Mouse (Mus musculus): ENCODE measurements around the gene Atp13a2.

Gene Atp13a2

DNA sequence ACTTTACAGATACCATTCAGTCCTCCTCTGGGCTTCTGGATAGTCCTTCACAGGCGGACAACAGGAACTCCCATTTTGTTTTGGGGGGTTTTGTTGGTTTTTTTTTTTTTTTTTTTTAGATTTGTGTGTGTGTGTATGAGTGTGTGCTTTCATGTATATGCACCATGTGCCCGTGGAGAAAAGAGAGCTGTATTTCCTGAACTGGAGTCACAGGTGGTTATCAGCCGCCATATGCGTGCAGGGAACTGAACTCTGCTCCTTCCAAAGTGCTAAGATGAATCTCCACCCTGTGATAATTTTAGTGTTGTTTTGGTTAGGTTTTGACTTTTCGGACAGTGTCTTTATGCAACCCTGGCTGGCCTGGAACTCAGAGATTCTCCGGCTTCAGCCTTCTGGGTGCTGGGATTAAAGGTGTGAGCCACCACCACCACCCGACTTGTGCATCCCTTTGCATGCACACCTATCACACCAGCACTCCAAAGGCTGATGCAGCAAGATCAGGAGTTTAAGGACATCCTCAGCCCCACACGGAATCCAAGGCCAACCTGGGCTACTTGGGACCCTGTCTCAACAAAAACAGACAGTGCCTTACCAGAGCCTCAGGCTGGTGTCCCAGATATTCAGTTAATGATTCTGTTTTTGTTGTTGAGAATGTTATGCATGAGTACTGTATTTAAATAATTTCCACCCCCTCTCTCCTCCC is 24.3 kb upstream of the Atp13a2 start:
- DNase-seq (ENCODE audit: low spot score) = no peak

DNA sequence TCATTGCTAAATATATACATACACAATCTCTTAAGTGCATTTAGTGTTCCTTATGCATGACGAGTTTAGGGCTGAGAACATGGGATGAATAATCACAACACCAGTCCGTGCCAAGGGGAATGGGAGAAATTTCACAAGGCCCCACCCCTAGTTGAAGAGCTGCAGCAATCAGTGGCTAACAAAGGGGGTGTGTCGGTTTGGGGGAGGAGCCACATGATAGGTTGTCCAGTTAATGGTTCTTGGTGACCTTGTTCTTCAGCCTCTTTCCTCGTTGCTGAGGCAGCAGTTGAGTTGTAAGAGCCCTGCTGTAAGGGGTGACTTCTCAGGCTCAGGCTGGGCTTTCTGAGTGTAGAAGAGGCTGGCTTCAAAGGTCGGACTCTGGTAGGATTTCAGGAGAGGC is 23.7 kb upstream of the Atp13a2 start:
- peak; percentile 80 for DNase-seq (ENCODE audit: low spot score)

DNA sequence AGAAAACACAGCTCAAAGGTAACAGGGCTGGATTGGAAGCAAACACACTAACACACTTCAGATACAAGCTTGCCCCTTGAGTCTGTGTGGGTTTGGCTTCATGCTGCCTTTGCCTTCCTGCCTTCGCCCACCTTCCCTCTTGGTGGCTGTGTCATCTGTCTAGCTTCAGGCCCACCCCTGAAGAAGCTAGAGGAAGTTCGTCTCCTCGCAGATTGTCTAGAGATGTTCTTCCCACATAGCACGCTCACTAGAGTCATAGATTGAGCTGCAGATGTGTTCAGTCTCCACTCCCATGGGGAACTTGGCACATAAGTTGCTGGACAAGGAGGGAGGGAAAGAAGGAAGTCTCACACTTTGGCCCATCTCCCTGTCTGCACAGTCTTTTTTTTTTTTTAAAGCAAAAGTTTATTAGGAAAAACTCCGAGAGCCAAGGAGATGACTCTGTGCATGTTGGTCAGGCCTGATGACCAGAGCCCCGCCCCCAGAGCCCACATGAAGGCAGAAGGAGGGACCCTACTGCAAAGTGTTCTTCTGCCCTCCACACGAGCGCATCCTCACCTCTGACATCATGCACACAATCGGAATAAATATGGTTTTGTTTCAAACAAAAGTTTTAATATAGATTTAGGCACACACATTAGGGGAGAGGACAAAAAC is 22.6 kb upstream of the Atp13a2 start:
- no peak for DNase-seq (ENCODE audit: low spot score)

DNA sequence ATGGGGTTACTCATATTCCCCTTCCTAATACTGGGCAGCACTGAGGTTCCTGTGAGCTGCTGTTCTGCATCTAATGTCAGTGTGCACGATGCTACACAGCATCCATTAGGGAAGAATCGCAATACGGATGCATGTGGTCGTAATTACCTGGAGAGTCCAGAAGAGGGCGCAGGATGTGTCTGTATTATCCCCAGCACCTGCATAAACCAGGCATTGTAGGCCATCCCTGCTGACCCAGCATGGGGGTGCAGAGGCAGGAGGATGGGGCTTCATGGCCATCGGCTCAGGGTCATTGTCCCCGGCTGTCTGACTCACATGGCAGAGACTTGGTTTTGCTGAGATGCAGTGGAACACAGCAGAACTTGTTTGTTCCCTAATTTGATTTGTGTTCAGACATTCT is 22.1 kb upstream of the Atp13a2 start:
- peak; percentile 70 for DNase-seq (ENCODE audit: low spot score)

DNA sequence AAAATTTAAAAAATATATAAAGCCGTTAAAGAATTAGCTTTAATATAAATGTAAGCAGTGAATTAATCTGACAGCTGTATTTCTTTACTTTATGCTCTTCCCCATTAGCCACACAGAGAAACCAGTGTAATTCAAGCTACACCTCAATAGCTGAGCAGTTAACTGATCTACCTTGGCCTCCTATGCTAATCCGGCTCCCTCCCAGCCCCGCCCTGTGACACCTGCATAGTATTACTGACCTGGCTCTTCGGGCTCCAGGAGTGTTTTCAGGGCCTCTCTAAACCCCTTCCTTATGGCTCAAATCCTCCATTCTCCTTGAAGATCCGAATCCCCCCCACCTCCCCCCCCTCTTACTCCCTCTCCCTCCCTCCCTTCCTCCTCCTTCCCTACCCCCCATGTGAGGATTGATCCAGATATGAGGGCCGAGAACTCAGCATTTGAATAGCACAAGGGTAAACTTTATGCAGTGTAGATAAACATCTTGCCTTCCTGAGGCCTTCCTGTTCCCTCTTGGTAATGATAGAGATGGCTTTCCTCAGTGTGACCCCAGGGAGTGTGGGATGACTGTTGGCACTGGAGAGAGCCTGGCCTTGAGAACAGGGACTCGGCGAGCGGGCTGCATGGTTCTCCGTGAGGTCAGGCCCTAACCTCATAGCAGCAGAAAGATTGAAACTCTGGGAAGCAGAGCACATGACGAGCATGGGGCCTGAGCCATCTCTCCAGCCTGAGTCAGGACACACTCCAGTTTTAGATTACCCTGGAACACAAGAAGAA is 19.1 kb upstream of the Atp13a2 start:
- no peak for DNase-seq (ENCODE audit: low spot score)

DNA sequence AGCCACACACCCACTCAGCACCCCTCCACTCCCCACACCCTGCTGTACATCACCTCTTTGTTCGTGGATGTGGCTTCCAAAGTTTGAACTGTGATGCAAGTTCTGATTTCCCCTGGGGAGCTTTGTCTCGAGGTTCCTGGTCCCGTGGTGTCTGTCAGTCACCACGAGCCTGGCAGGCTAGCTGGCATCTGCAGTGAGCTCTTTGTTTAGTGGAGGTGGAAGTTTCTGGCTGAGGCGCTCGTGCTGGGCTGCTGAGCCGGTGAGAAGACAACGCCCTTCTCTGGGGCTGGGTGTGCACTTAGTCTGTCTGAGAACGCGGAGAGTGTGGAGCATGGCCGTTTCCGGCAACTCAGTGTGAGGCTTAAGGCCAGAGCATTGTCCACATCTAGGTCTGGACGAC is 15.0 kb upstream of the Atp13a2 start:
- no peak for DNase-seq (ENCODE audit: low spot score)

DNA sequence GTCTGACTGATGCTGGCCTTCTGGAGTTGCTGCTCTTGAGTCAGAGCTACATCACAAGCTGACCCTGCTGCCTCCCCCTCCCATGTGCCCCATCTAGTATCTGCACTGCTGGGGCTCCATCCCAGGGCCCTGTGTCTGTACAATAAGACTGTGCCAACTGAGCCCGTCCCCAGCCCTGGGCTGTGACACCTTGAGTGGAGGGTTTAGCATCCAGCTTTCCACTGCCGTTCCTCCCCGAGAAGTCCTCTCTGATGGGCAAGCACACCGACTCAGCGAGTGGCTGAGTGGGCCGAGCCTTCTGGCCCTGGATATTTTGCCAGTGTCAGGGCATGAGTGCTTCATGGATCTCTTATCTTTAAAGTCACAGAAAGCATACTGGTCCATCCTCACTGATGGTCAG is 12.3 kb upstream of the Atp13a2 start:
- DNase-seq (ENCODE audit: low spot score) = no peak

DNA sequence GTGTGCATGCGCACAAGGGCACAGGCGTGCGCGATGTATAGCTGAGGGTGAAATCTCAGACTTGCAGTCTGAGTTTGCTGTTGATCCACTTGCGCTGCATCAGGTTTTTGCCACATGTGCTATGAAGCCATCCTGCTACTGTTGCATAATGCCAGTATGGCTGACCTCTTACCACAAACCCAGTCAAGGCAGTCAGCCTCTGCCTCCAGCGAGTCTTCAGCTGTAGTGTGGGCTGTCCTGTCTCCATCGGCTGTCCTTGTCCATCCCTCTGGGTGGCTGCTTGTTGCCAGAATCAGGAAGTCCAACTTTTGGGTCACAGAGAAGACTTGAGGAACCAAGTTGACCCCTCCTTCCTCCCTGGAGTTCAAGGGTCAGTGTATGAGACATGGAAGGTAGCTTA is 11.3 kb upstream of the Atp13a2 start:
- no peak for DNase-seq (ENCODE audit: low spot score)

DNA sequence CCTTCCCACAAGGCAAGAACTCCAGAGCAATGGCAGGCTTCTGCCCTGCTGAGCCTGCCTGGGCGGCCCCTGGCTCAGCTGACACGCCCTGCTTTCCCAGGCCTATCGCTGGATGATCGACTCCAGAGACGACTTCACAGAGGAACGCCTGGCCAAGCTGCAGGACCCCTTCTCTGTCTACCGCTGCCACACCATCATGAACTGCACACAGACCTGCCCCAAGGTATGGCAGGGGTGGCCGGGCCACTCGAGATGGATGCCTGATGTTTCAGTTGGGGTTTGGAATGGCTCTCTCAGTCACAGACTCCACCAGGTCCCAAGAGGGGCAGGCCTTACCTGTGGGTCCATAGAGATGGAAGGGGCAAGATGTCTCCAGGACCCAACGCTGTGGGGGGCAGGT is 9.4 kb upstream of the Atp13a2 start:
- DNase-seq (ENCODE audit: low spot score) = no peak

DNA sequence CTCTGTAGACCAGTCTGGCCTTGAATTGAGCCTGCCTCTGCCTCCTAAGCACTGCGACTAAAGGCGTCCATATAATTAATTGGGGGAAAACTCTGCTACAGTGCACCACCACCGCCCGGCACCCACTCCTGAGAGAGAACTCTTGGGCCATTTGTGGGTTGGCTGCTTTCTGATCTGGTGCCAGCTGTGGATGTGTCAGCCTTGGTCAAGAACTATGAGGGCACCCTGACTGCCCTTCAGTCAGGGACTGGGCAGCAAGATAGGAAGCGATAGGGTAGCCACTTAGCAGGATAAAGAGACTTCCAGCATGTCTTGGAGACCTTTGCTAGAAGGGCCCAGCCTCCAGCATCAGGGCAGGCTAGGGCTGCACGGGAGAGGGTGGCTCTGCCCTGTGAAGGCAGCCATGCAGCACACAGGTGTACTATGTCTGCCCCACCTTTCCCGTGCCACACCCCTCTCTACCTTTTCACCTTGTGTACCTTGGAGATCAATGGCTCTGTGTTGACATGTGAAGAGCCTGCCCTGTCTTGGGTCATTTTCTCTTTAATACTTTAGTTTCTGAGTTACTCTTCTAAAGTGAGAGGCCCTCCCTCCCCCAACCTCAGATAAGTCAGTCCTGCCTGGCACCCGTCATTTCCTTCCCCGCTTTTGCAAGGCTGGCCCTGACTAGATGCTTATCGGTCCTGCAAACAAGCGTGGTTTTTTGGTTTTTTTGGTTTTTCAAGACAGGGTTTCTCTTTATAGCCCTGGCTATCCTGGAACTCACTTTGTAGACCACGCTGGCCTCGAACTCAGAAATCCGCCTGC is 8.6 kb upstream of the Atp13a2 start:
- DNase-seq (ENCODE audit: low spot score) = peak; percentile 76

DNA sequence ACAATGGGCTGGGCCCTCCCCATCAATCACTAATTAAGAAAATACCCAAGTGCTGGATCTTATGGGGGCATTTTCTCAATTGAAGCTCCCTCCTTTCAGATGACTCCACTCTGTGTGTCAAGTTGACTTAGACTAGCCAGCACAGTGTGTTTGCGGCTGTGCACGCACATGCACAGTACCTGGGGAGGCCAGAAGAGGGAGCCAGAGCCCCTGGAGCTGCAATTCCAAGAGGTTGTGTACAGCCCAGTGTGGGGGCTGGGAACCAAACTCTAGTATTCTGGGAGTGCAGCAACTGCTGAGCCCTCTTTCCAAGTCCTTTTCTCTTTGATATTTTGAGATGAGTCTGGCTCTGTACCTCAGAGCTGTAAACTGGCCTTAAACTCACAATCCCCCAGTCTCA is 5.1 kb upstream of the Atp13a2 start:
- no peak for DNase-seq (ENCODE audit: low spot score)

DNA sequence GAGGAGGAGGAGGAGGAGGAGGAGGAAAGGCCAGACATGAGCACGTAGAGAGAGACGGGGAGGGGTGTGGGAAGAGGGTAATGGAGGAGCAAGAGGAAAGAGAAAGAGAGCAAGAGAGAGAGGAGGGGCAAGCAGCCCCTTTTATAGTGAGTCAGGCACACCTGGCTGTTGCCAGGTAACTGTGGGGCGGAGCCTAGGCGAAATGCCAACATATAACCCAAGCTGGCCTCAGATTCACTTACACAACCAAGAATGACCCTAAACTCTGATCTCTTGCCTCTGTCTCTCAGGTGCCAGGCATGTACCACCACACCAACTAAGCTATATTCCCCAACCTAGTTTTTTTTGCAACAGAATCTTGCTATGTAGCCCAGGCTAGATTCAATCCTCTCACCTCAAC is 3.9 kb upstream of the Atp13a2 start:
- DNase-seq (ENCODE audit: low spot score) = no peak

DNA sequence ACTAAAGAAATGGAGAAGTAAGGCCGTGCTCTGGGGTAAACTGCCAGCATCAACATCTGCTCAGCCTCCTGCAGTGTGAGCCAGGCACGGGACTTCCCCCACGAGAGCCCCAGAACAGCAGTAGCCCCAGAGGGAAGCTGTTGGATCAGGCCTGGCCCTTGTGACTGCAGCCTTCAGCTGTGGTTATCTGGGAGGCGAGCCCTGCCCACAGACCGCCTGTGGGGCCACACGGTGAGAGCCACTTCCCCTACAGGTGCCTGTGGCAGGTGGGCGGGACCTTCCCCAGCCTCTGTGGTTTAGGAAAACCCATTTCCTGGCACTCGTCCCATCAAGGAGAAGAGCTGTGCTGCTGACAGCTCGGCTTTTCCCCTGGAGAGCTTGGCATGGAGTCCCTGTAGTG is 3.2 kb upstream of the Atp13a2 start:
- peak; percentile 48 for DNase-seq (ENCODE audit: low spot score)

DNA sequence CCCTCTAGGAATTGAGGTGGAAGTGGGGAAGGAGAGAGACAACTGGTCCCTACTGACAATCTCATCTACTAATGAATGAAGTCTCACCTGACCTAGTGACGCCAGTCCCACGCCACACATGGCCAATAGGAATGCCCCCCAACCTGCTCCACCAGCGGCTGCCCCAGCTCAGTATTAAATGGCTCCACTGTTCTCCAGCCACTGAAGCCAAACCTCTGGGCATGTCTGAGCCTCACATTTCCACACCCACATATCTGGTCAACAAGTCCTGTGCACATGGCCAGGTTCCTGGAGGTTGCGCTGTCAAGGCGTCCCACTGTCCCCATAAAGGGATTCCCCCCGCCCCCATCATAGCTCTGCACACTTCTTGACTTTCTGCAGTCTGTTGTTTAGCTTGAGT is 2.1 kb upstream of the Atp13a2 start:
- no peak for DNase-seq (ENCODE audit: low spot score)

DNA sequence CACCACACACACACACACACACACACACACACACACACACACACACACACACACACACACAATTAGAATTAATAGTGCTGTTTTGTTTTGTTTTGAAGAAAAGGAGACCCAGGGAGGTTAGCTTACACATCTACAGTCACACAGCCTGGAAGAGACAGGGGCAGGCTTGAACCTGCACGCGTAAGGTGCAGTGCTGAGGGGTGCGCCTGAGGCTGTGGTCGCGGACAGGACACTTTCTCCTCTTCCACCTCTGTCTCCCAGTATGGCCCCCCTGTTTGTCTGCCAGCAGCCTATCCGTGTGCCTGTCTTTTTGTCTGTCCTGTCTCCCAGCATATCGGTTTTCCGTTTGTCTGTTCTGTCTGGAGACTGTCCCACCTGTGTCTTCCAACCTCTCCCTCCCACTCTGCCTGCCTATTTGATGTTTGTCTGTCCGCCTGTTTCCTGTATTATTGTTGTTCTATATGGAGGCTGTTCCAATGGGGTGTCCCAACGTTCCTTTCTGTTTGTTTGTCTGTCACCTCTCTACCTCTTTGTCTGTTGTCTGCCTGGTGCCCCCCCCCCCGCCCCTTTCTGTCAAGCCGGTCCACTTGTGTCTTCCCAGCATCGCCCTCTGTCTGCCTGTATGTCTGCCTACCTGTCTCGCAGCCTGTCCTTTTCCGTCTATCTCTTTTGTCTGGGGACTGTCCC is 506 bp upstream of the Atp13a2 start:
- no peak for DNase-seq (ENCODE audit: low spot score)

DNA sequence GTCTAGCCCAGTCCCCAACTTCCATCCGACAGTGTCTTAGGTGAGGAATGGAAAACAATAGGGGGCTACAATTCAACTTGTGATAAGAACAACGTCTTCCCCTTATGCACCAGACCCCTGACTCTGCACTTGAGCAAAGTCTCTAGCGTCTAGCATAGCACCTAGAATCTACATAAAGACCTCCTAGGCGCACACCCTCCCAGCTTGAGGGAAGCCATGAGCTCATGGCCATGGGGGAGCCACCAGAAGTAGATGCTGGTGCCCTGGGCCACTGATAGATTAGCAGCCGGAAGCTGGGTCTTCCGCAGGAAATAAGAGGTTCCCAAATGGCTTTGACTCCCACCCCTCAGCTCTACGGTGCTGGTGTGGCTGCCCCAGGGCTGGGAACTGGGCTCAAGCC is 803 bp downstream of the Atp13a2 start:
- DNase-seq (ENCODE audit: low spot score) = no peak

DNA sequence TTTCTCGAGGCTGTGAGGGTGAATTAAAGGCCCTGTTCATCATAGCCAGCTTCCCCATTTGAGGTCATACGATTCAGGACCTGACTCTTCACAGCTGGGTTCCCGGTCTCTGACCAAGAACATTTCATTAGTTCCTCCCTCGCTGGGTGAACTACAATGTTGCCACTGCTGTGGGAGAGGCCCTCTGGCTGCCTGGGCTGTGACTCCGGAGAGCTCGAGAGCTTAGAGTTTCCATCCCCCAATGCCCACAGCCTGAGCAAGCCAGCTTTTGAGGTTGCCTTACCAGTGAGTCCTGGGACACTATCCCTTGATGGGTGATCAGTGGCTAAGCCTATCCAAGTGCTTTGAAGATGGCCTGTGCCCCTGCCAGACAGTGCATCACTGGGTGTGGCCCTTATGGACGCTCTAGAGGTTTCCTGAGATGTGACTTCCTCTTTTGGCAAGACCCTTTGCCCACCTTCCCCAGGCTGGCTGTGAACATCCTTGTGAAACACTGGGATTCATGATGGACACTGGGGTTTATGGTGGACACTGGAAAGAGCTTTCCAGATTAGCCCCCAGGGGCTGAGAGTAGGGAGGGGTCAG is 2.1 kb downstream of the Atp13a2 start:
- no peak for DNase-seq (ENCODE audit: low spot score)

DNA sequence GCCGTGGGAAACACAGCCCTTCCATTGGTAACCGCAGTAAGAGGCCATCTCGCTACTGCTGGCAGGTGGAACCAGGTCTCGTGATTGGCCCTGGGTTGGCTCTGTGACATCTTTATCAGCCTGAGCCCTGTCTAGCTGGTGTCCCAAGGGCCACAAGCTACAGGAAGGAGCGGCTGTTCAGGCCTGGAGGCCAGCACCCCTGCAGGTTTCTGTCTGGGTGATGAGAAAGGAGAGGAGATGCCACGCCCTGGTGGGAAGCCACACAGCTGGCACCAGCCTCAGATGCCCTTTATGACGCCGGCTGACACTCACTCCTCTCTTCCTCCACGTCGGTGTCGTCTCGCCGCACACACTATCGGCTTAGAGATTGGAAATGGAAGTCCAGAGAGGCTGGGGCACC is 2.8 kb downstream of the Atp13a2 start:
- no peak for DNase-seq (ENCODE audit: low spot score)

DNA sequence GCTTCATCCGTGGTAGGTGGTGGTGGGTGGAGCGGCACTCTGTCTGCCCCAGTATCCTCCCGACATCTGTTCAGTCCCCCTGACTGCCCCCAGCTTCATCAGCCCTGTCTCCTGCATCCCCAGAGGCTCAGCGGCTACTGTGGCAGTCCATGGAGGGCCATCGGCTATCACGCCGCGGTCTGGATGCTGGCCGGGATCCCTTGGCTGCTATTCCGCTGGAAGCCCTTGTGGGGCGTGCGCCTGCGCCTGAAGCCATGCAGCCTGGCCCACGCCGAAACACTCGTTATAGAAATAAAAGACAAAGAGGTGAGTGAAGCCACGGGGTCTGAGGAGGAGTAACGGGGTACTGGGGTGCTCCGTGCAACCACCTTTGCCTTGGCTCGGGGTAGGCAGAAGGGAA is 5.5 kb downstream of the Atp13a2 start:
- DNase-seq (ENCODE audit: low spot score) = no peak

DNA sequence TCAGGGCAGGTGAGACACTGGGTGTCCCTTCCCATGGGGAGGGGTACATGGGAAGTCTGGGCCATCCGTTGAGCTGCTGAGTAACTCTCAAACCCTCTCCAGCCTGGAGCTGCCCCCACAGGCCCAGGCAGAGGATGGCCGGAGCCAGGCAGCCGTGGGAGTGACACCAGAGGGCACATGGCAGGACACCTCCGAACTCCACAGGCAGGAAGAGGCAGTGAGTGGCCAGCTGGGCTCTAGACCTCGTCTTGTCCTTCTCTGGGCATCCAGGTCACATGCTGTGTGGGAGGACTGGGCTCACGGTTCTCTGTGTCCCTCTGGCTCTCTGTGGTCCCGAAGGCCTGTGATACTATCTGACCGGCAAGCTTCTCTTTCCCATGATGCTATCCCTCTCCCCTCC is 7.2 kb downstream of the Atp13a2 start:
- no peak for DNase-seq (ENCODE audit: low spot score)

DNA sequence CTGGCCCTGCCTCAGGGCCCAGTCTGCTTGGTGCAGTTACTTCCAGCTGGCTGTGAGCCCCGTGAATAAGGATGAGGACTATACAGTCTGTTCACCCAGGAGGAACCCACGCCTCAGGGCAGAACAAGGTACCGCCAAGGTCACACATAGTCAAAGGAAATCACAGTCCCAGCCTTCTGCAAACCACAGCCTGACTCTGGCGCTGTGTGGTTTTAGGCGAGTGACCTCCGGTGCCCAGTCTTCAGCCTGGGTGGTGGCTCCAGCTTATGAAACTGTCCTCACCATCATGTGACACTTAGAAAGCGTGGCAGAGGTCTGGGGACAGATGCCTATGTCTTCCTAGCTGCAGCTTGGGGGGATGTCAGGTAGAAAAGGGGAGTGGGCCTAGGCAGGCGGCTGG is 9.1 kb downstream of the Atp13a2 start:
- DNase-seq (ENCODE audit: low spot score) = no peak

DNA sequence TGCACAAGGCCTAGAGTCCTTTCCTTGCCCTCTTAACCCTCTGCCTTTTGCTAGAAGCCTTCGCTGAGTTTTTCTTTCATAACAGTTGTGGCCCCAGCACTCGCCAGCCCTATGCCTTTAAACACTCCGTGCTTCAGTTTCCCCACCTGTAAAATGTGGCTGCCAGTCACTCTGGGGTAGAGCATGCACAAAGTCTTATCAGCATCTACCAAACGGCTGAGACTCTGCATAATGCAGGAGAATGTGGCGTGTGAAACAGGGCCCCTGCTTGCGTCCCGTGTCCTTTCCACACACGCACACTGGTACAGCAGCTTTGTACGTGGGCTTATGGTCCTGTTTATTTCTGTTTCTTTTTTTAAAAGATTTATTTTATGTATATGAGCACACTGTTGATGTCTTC is 10.1 kb downstream of the Atp13a2 start:
- no peak for DNase-seq (ENCODE audit: low spot score)

All from ovary, adult 18-20 months (tissue).